Mouse (Mus musculus): ENCODE measurements around the gene Chrna7. TPM values are rescaled to one million over a fixed set of nuclear protein-coding genes. Genes with fewer than 3 reads are reported as not detected.

The Chrna7 gene
- polyA plus RNA-seq, 1 experiment from 2014 or later: 0.20 TPM

Other genes with a start within 250 kb of the Chrna7 start
- not detected in 2 replicates for gene Otud7a, start 232.2 kb upstream of the Chrna7 start, polyA plus RNA-seq (2016; fragmentation: Nextera tagmentation; extraction: Ambion mirVana)

Measured in liver, embryonic 12.5 days (tissue).